Mouse (Mus musculus) cerebellum, adult 9-11 months (tissue): ENCODE results near the gene Foxj3.
A peak's percentile ranks its signal among the peaks of the same experiment; 100 is the strongest.
"Not testable (repeated sequence)": the region's sequence is repeated elsewhere in the genome, so short reads cannot be mapped to it uniquely, and the experiment has no call there.

Source experiments
- DNase-seq: peaks from one replicate; pipeline ENCODE4 v3.0.0; 2022

The Foxj3 gene

DNA sequence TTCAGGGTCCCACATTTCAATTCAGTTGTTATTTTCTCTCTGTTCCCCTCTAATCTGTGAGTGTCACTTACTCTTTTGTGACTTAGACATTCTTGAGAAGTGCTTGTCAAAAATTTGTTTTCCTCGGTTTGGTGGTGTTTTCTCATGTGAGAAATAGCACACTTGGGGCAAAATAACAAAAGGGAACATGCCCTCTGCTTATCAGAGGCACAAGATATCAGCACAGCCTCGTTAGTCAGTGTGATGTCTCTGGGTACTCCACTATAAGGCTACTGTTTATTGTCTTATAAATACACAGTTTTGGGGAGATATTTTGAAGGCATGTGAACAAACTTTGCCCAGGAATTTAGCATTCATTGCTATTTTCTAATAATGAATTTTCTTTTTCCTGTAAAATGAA, 37.7 kb downstream of the Foxj3 start:
- no peak for DNase-seq

DNA sequence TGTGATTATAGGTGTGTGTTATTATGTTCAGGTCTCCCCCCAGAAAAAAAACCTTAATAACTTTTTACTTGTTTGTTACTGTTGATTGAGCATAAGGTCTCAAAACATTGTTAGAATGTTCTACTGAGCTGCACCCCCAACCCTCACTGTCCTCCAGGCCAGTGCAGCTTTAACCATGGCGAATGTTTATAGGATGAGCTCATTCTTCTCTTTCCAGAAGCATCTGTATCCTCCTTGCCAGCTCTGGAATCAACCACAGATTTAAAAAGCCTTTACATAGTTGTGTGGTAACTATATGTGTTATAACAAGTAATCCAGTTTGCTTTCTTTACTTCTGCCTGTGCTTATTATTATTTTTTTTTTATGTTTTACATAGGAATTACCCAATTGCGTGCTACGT, 38.7 kb downstream of the Foxj3 start:
- no peak for DNase-seq

DNA sequence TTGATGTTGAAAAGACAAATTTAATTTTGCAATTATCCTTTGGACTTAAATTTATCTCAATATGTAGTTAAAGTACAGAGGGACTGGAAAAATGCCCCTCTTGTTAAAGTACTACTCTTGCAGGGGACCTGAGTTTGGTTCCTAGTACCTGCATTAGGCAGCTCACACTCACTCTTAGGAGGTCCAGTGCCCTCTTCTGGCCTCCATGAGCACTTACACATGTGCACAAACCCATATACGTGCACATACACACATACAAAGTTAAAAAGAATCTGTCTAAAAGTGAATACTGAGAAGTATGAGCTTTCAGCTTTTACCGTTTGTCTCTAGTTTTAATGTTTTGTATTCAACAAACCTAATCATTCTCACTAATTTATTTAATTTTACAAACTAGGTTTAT, 51.2 kb downstream of the Foxj3 start:
- DNase-seq: no peak

- no peak for DNase-seq
Measured at GRCm38 (mm10) chr4:119589423-119589822, 52.6 kb downstream of the Foxj3 start.

- DNase-seq: no peak
Measured at GRCm38 (mm10) chr4:119590027-119590426, 53.2 kb downstream of the Foxj3 start.

DNA sequence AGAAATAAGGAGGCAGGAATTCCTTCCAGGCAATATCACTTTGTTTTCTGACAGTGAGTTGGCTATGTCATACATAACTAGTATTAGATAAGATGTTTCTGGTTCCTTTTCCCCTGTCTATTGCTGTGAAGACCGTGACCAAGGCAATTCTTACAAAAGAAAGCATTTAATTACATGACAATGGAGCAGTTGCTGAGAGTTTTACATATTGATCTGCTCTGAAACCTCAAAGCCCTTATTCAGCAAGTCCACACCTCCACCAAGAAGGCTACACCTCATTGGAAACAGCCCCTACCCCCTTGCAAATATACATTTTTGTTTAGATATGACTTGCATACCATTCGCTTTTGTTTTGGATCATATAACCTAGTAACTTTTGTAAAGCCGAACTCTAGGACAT, 55.7 kb downstream of the Foxj3 start:
- DNase-seq: no peak

GRCm38 (mm10) chr4:119594331-119594730, 57.5 kb downstream of the Foxj3 start:
- DNase-seq: no peak

DNA sequence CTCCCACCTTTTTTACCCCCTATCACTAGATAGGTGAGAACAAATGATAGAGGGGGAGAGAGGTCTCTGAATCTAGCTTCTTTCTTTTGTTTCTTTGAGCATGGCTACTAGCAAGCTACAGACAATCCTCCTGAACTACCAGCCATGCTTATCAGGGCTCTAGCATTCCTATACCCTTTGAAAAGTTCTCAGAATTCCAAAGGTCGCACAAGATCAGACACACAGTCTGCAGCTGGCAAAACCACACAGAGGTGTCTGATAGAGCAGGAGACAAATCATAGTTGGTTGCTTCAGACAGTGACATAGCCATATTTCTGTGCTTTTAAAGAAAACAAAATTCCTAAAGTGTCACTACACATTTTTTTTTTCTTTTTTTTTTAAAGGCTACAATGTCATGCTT, 62.8 kb downstream of the Foxj3 start:
- no peak for DNase-seq

DNA sequence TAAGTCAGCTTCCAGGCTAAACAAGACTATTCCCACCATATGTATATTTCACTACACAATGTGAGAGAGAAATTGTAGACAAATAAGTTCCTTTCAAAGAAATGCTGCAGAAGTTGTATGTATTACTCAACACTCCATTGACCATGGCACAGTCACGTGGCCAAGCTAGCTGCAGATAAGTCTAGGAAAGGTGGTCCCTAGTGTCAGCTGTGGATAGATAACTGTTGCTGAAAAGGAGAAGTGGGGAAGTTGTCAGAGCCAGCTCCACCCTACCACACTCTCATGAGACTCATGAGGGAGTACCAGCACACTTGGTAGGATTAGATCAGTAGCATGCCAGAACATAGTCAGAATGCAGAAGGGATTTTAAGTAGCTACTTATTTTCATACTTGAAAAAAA, 72.7 kb downstream of the Foxj3 start:
- DNase-seq: no peak

DNA sequence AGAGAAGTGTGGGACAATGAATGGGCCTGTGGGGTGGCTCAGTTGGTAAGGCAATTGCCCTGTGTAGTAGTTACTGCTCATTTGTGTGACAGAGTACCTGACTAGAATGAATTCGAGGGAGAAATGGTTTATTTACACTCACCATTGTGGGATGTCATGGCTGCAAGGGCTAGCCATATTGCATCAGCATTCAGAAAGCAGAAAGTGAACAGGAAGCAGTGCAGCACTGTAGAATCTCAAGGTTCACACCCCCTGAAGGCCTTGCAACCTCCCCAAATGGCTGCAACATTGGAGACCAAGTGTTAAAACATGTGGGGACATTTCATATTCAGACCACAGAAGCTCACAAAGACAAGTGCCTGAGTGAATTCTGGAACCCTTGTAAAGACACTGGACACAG, 77.3 kb downstream of the Foxj3 start:
- no peak for DNase-seq

DNA sequence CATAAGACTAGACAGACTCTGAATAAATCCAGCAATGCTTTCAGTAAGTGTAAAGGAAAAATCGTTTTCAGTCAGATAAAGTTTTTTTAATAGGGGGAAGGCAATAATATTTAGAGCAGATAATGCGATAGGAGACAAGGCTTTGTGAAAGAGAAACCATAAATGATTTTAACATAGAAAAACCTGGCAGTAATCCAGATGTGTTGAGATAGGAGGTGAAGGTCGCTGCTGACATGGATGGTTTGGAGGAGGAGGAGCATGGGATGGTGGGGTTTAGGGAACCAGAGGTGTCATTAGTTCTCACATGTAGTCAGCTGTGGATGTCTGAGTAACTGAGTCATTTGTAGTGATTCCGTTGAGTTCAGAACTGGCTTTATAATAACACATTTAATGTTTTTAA, 77.9 kb downstream of the Foxj3 start:
- DNase-seq: no peak

DNA sequence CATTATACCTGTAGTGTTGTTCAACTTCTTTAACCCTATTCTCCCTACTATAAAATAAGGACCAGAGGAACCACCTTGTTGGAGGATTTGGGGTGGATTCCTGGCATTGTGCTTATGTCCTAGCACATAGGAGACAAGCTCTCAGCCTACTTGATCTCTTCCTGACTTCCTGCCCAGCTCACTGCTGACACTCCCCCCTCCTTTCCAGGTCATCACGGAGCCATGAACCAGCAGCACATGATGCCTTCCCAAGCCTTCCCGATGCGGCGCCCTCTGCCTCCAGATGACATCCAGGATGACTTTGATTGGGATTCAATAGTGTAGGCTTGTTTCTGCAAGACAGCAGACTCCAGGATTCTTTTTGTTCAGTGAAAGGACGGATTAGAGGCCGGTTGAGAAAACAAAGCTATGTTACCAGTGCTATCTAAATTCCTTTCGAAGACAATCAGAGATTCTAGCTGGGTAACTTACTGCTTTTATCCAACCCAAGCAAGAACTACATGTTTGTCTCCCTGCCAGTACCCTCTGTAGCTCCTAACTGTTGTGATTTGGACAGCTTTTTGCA, 89.4 kb downstream of the Foxj3 start:
- no peak for DNase-seq

DNA sequence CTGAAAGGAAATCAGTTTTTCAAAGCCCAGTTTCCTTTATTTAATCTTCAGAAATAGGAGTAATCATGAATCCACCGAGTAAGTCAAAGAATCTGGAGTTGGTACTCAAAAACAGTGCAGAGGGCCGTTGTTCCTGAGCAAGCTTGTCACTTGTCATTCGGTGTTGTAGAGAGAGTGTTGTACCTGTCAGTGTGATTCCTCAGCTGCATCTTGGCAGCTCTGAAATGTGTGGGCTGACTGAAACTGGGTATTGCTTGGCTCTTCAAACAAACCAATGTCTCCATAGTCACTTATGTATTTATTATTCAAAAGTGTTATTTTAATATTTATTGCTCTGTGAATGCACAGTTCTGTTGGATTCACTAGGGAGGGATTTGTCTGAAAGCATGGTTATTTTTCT, 90.1 kb downstream of the Foxj3 start:
- DNase-seq: no peak

DNA sequence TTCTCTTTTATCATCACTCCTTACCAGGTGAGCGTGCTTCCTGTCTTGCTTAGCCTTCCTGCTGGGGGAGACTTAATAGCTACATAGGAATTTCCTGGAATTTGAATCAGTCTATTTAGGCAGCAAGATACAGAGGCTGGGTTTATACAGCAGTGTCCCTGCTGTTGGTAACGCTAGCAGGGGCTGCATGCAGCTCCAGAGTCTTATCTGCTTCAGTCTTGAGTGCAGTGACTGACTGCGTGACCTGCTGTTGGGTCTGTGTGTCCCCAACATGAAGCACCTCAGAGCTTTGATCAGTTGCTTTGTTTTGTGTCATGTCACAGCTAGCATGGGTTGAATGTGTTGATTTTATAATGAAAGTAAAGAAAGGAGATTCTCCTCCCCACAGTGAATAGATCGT, 90.5 kb downstream of the Foxj3 start:
- DNase-seq: no peak

- not testable (repeated sequence) for DNase-seq
Measured at GRCm38 (mm10) chr4:119628363-119628762, 91.6 kb downstream of the Foxj3 start.

DNA sequence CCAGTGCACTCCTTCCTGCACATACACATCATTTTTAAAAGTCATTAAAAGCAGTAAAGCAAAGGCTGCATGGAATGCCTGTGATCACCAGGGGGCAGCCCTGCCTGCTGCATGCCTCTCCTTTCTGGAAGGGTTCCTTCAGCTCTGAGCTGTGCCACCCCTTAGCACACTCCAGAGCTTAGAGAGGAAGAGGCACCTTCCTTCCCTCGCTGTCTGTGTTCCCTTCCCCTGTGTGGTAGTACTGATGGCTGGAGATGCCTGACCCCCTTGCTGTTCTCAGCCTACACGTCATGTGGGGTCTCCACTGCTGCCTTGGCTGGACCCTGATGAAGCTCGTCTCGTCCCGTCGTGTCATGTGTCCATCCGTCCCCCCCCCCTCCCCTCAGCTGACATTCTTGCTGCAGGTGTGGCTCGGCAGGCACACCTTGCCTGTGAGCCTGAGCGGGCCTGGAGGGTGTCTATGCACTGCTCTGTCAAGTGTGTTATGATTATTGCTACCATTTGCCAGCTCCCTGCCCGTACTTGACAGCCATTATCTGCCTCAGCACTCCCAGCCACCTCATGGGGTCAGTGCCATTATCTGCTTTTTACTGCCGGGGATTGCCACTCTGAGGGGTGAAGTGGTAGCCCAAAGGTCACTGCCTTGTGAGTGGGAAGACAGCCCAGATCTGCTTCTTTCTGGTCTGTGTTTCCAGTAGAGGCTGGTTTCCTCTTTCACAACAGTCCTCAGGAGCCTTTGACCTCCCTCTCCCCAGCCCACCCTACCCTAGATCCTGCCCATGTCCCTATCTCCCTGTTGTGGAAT, 94.5 kb downstream of the Foxj3 start:
- DNase-seq: peak; percentile 29

DNA sequence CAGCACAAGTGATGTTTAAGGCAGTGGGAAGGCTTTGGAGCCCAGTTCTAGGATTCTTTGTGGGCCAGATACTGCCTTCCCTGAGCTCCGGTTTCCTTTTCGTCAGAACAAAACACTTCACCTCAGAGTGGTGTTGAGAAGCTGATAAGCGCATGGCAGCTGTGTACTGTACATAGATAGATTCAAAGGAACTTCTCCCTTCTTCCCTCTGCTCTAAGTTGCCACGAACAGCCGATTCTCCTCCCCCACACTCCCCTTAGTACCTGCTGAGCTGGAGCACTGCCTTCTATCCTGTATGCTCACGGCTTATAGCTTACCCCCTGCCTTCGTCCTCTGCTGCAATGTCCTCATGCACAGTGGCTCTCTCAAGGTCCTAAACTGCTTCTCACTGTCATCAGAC, 95.9 kb downstream of the Foxj3 start:
- DNase-seq: no peak

DNA sequence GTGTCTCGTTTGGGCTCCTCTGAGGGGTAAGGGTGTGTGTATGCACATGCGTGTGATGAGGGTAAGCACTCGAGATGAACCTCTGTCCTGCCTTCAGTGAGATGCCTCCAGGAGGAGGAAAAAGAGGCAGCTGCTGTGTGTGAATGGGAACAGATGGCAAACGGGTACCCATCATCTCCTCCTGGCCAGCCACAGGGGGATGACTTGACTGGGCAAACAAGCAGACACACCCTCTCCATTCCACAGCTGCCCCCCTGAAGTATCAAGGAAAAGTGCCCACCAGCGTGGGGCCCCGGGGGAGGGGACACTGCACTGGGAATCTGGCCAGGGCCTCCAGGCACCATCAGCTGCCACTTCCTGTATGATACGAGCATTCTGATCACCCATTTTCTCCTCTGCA, 96.5 kb downstream of the Foxj3 start:
- no peak for DNase-seq

- no peak for DNase-seq
Measured at GRCm38 (mm10) chr4:119633948-119634347, 97.1 kb downstream of the Foxj3 start.

- no peak for DNase-seq
Measured at GRCm38 (mm10) chr4:119634908-119635660, 98.3 kb downstream of the Foxj3 start.

DNA sequence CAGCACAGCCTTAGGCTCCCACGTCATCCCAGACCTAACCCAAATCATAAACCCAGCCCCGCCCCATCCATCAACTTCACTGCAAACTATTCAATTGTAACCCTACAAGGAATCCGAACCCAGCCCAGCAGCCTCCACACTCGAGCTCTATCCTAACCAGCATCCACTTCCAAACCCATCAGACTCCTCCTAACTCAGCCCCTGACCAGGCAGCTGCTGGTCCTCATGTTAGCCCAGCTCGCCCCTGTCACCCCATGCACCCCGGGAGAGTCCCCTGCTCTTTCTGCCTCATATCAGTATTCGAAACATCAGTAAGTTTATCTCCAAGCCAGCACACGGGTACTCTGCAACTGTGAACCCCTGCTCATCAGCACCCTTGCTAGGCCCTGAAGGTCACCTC, 98.9 kb downstream of the Foxj3 start:
- no peak for DNase-seq

- DNase-seq: no peak
Measured at GRCm38 (mm10) chr4:119636731-119637130, 99.9 kb downstream of the Foxj3 start.

GRCm38 (mm10) chr4:119637176-119637845, 100.5 kb downstream of the Foxj3 start, which contains the start of gene Guca2a:
Gene Guca2a (plus strand): TSS chr4:119637704.
- DNase-seq: no peak

- no peak for DNase-seq
Measured at GRCm38 (mm10) chr4:119637946-119638345, 101.1 kb downstream of the Foxj3 start.
